Mouse (Mus musculus) testis, adult 2 months (tissue): ENCODE data around the gene March8.

Source experiments
- CTCF ChIP-seq: fragments of 200-500 bp; IDR thresholded peaks from 2 replicates; pipeline ENCODE4 v1.5.1; 2012; ENCODE audit warnings: low read depth, mild to moderate bottlenecking, inconsistent platforms, low read length, moderate library complexity; ENCODE audit not compliant: control insufficient read depth, insufficient read depth, insufficient replicate concordance
- POLR2A ChIP-seq: fragments of 200-500 bp; IDR thresholded peaks from 2 replicates; pipeline ENCODE4 v1.6.1; 2012; ENCODE audit warnings: low read depth, mild to moderate bottlenecking, inconsistent platforms, low read length, moderate library complexity; ENCODE audit not compliant: control insufficient read depth

DNA sequence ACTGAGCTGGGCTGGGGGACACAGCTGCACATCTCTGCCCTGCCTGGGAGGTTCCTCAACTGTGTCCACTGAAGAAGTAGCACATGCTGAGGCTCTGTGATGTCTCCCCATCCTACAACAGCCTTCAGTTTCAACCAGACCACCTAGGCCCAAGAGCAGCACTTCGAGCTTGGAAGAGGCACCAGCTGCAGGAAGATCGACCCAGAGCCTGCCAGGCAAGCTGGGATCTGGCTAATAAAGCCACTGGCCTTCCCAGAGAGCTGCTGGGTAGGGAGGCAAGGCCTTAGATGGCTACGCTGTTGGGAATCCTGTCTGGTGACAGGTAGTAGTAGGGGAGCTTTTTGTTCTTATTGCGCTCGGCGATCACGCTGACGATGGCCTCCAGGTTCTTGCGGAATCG, 72.6 kb downstream of the March8 start:
- TF ChIP-seq CTCF, result no peak
- TF ChIP-seq POLR2A, result no peak
